Mouse (Mus musculus) heart, postnatal 0 days (tissue): ENCODE measurements around the gene Ube2g2. TPM values are rescaled to one million over a fixed set of nuclear protein-coding genes. Genes with fewer than 3 reads are reported as not detected.
A peak's percentile ranks its signal among the peaks of the same experiment; 100 is the strongest.

Source experiments
- ATAC-seq: fragments of 200-750 bp; cut with Nextera tagmentation; 2 replicates; pipeline ENCODE4 v1.8.0; 2017; ENCODE audit warnings: low read depth, moderate number of reproducible peaks, moderate library complexity; ENCODE audit not compliant: insufficient read depth
- DNase-seq: peaks from one replicate; pipeline ENCODE4 v3.0.0-alpha.2; 2016; ENCODE audit warnings: low spot score
- H3K27ac ChIP-seq: fragments of 300-500 bp; sonication (generic); 2 replicates; pipeline ENCODE4 v1.5.1; 2014; ENCODE audit warnings: low read depth, mild to moderate bottlenecking
- H3K27me3 ChIP-seq: fragments of 300-500 bp; sonication (generic); 2 replicates; pipeline ENCODE4 v1.6.1; 2014; ENCODE audit warnings: low read length, mixed read lengths; ENCODE audit not compliant: control insufficient read depth, insufficient read depth
- H3K36me3 ChIP-seq: fragments of 300-500 bp; sonication (generic); replicated peaks from 2 replicates; pipeline ENCODE4 v1.6.1; 2014; ENCODE audit warnings: low read length, mixed read lengths; ENCODE audit not compliant: control insufficient read depth, insufficient read depth
- H3K4me1 ChIP-seq: fragments of 300-500 bp; sonication (generic); 2 replicates; pipeline ENCODE4 v1.6.1; 2014; ENCODE audit warnings: antibody characterized with exemption; ENCODE audit not compliant: control insufficient read depth, insufficient read depth
- H3K4me2 ChIP-seq: fragments of 300-500 bp; sonication (generic); 2 replicates; pipeline ENCODE4 v1.6.1; 2014; ENCODE audit warnings: low read depth, mild to moderate bottlenecking, low read length, moderate library complexity
- H3K4me3 ChIP-seq: fragments of 300-500 bp; sonication (generic); 2 replicates; pipeline ENCODE4 v1.5.1; 2014; ENCODE audit warnings: low read depth, low read length
- H3K9ac ChIP-seq: fragments of 300-500 bp; sonication (generic); replicated peaks from 2 replicates; pipeline ENCODE4 v1.6.1; 2014; ENCODE audit warnings: low read depth, low read length, mixed read lengths
- H3K9me3 ChIP-seq: fragments of 300-500 bp; sonication (generic); replicated peaks from 2 replicates; pipeline ENCODE4 v1.6.1; 2016; ENCODE audit warnings: low read length; ENCODE audit not compliant: control insufficient read depth
- CTCF ChIP-seq: IDR thresholded peaks from 2 replicates; pipeline ENCODE4 v1.5.1; 2016; ENCODE audit warnings: antibody characterized with exemption, control low read depth, low read depth
- EP300 ChIP-seq: IDR thresholded peaks from 2 replicates; pipeline ENCODE4 v1.6.1; 2016; ENCODE audit warnings: antibody characterized with exemption, low read depth
- WGBS: fragments of 180-500 bp; shearing (Covaris S2); extraction: QIAGEN DNeasy Blood & Tissue Kit; methylation state at CpG from one replicate; pipeline ENCODE4 v1.1.7; 2014; 5-methylcytosine and 5-hydroxymethylcytosine counted together
- polyA plus RNA-seq: library from polyadenylated mRNA; unstranded; fragments of >200 nt; fragmentation: Nextera tagmentation; extraction: Ambion mirVana; gene quantifications from 2 replicates; pipeline ENCODE4 v1.2.1, GENCODE M21; 2015
- total RNA-seq: library from RNA; depleted of rRNA; stranded (reverse); fragments of >200 nt; gene quantifications from 2 replicates; pipeline ENCODE4 v1.2.3, GENCODE M21; 2014; ENCODE audit warnings: low replicate concordance

Gene Ube2g2
- total and polyA plus RNA-seq, 2 experiments from 2014 or later, result 56.4 to 71.8 TPM

DNA sequence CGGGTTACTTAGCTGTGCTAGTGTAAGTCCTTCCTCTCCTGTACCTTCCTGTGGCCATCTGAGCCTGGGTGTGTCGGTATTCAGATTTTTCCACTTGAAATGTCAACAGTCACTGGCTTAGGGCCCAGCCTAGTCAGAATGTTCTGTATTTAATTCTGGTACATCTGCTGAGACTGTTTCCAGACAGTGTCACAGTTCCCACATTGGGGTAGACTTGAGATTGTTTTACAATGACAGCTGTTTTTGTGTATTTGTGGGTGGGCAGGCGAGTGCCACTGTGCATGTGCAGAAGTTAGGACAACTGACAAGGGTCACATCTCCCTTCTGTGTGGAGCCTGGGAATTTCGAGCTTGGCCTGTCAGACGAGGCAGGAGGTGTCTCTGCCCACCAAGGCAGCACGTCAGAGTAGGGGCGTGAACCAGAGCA lies 2.5 kb downstream of the Ube2g2 start:
- TF ChIP-seq CTCF (no peak), EP300 (no peak)
- peaks cover 32% of the 10 kb centered on the region for H3K4me1 ChIP-seq
- H3K9me3 ChIP-seq, result no peaks in the 10 kb centered on the region
- DNase-seq (peak; percentile 80), ATAC-seq (peak; percentile 40)
- H3K27me3 ChIP-seq, result no peaks in the 10 kb centered on the region
- peak overlapping the region; percentile 20 for H3K4me2 ChIP-seq
- 28% methylated on average over 7 of the region's 7 CpGs for WGBS
- no peaks in the 10 kb centered on the region; the same call in 1 of the 2 replicates for H3K36me3 ChIP-seq
- H3K9ac ChIP-seq, result no peak overlapping the region
- H3K27ac ChIP-seq, result peak overlapping the region; percentile 94
- no peak overlapping the region; the same call in 1 of the 2 replicates for H3K4me3 ChIP-seq

DNA sequence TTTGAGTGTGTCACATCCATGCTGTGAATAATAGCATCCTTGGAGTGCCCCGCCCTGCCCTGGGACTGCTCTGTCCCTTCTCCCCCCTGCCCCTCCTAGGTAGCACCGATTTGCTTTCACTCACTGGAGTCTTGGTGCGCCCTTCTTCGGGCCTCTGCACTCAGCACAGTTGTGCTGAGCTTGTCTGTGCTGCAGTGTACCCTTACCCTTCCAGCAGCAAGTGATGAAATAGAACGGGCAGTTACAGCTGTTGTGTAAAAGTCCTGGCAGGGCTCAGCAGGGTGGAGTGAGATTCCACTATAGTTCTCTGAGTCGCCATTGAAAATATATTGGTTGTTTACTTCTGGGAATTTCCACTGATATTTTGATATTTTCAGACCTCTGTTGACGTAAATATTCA lies 4.0 kb downstream of the Ube2g2 start:
- no peak for DNase-seq
- H3K4me1 ChIP-seq, result peaks cover 32% of the 10 kb centered on the region
- WGBS, result 68% methylated on average over 7 of the region's 7 CpGs

DNA sequence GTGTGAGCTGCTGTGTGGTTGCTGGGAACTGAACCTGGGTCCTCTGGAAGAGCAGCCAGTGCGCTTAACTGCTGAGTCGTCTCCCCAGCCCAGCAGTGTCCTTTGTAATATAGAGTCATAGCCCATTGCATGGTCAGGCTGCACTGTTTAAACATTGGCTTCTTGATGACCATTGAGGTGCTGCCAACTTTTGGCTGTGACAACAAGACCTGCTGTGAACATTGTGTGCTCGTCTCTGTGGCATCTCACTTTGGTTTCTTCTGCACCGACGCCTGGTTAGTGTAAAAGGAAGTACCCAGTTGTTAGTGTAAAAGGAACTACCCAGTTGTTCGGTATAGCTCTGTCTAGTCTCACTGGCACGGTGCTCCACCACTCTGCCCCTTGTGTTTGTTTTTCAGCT lies 4.5 kb downstream of the Ube2g2 start:
- no peak overlapping the region for H3K9ac ChIP-seq
- H3K4me1 ChIP-seq, result peaks cover 28% of the 10 kb centered on the region
- H3K27ac ChIP-seq, result no peak overlapping the region; the same call in 1 of the 2 replicates

More for the DNA sequence above, 4.0 kb downstream of the Ube2g2 start:
- no peaks in the 10 kb centered on the region for H3K27me3 ChIP-seq
- no peak overlapping the region for H3K4me2 ChIP-seq
- H3K9ac ChIP-seq, result no peak overlapping the region
- no peaks in the 10 kb centered on the region for H3K9me3 ChIP-seq
- TF ChIP-seq CTCF, result no peak
- no peak for TF ChIP-seq EP300
- H3K36me3 ChIP-seq, result peaks cover 7% of the 10 kb centered on the region
- ATAC-seq, result no peak
- H3K4me3 ChIP-seq, result no peak overlapping the region
- H3K27ac ChIP-seq, result no peak overlapping the region; the same call in 1 of the 2 replicates

DNA sequence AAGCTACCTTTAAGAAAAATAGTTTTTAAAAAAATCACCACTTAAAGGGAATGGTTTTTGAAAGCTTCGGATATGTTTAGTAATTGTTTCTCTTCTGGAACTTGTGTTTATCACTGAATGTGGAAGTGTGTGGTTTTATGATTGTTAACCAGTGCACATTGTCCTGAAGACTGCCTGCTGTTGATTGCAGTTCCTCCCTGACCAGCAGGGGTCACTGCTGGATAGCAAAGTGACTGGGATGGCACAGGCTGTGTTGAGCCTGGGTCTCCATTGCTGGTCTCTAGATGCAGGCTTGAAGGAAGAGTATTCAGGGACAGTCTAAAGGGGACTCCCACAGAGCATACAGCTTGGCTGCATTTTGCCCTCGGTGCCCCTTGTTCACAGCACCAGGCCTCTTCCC lies 5.4 kb downstream of the Ube2g2 start:
- Histone ChIP-seq H3K4me3 (no peak overlapping the region), H3K36me3 (peaks cover 19% of the 10 kb centered on the region), H3K4me2 (no peak overlapping the region), H3K9me3 (no peaks in the 10 kb centered on the region), H3K4me1 (peaks cover 25% of the 10 kb centered on the region), H3K27ac (no peak overlapping the region), H3K9ac (no peak overlapping the region), H3K27me3 (no peaks in the 10 kb centered on the region)
- peak; percentile 67 for DNase-seq
- peak; percentile 58 for ATAC-seq
- 31% methylated on average over 2 of the region's 2 CpGs for WGBS
- TF ChIP-seq EP300, result no peak
- TF ChIP-seq CTCF, result peak; percentile 99

More for the DNA sequence above, 4.5 kb downstream of the Ube2g2 start:
- no peak for ATAC-seq
- Histone ChIP-seq H3K9me3 (no peaks in the 10 kb centered on the region), H3K36me3 (peaks cover 13% of the 10 kb centered on the region), H3K4me2 (no peak overlapping the region), H3K27me3 (no peaks in the 10 kb centered on the region), H3K4me3 (no peak overlapping the region)
- no peak for DNase-seq
- TF ChIP-seq CTCF (no peak), EP300 (no peak)
- 57% methylated on average over 7 of the region's 7 CpGs for WGBS

DNA sequence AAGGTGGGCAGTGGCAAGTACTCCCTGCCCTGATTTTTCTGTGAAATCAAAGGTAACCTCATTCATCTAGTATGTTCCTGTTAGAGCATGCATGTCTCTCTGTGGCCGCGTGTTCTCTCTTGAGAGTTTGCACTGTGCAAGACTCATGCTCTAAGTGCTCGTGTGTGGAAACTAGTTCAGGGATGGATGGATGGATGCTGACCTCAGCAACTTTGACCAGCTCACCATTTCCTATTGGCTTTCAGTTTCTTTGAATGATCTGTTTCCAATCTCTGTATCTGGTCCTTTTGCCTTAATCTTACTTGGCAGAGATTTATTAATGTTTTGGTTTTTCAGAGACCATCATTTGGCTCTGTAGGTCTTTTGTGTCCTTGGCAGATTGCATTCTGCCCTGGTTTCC lies 7.1 kb downstream of the Ube2g2 start:
- DNase-seq (no peak), ATAC-seq (no peak)
- Histone ChIP-seq H3K4me1 (peaks cover 19% of the 10 kb centered on the region), H3K9me3 (no peaks in the 10 kb centered on the region), H3K27me3 (no peaks in the 10 kb centered on the region), H3K4me2 (no peak overlapping the region), H3K36me3 (peaks cover 31% of the 10 kb centered on the region), H3K4me3 (no peak overlapping the region), H3K27ac (no peak overlapping the region), H3K9ac (no peak overlapping the region)
- 71% methylated on average over 3 of the region's 3 CpGs for WGBS
- TF ChIP-seq CTCF, result no peak
- TF ChIP-seq EP300, result no peak

DNA sequence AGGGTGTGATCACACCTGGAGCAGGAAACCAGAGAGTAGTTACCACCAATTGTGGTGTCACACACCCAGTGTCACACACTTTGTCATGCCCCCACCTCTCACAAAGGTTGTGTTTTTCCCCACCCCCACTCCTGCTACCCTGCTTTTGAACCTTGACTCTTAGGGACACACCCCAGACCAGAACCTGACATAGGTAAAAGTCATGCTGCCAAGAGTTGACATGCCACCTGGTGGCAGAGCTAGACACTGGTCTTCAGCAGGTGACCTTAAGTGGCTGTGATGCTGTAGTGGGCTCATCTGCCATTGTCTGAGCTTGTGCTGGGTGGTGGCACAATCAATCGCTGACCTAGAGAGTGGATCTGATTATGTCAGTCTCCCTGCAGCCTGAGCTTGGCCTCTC lies 7.9 kb downstream of the Ube2g2 start:
- peaks cover 18% of the 10 kb centered on the region for H3K4me1 ChIP-seq
- ATAC-seq (no peak), DNase-seq (no peak)
- WGBS, result 74% methylated on average over 1 of the region's 1 CpGs
- no peak overlapping the region for H3K27ac ChIP-seq
- H3K4me3 ChIP-seq, result no peak overlapping the region
- peaks cover 31% of the 10 kb centered on the region for H3K36me3 ChIP-seq
- H3K27me3 ChIP-seq, result no peaks in the 10 kb centered on the region
- TF ChIP-seq CTCF (peak; percentile 30), EP300 (no peak)
- no peak overlapping the region for H3K4me2 ChIP-seq
- H3K9me3 ChIP-seq, result no peaks in the 10 kb centered on the region
- H3K9ac ChIP-seq, result no peak overlapping the region
